Mouse (Mus musculus): ENCODE results near the gene Anxa10. TPM values are rescaled to one million over a fixed set of nuclear protein-coding genes. Genes with fewer than 3 reads are reported as not detected.
A peak's percentile ranks its signal among the peaks of the same experiment; 100 is the strongest.

Gene Anxa10
- not detected for total RNA-seq (2021)
- long read RNA-seq, experiment 1 = 0 reads
- long read RNA-seq, experiment 2 = 0 reads

DNA sequence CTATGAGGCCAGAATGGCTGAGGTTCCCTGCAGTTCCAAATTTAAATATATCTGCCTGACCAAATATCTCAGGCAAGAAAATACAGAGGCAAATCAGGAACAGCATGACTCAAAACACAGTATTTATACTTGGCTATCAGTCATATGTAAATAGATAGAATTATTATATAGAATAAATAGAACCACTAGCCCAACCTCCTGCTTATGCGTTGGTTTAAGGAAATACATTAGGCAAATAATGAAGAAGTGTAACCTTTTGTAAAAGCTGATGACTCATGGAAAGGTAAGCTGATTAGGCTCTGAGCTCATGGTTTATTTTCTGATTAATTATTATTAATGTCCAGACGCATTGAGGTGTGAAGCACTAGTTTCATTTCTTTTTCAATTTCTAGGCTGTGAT lies at the start of gene Anxa10:
Anxa10 (minus strand) TSS at position 53 of the 400 bp plus-strand sequence.
- no peak for DNase-seq
- H3K4me3 ChIP-seq = no peak within 1 kb of the TSS
- H3K27ac ChIP-seq = no peak within 1 kb of the TSS
- intact Hi-C loops (cut with DNase I) = no loop called here
- TF ChIP-seq CTCF (IDR thresholded peaks at IDR 0.05) = no peak

DNA sequence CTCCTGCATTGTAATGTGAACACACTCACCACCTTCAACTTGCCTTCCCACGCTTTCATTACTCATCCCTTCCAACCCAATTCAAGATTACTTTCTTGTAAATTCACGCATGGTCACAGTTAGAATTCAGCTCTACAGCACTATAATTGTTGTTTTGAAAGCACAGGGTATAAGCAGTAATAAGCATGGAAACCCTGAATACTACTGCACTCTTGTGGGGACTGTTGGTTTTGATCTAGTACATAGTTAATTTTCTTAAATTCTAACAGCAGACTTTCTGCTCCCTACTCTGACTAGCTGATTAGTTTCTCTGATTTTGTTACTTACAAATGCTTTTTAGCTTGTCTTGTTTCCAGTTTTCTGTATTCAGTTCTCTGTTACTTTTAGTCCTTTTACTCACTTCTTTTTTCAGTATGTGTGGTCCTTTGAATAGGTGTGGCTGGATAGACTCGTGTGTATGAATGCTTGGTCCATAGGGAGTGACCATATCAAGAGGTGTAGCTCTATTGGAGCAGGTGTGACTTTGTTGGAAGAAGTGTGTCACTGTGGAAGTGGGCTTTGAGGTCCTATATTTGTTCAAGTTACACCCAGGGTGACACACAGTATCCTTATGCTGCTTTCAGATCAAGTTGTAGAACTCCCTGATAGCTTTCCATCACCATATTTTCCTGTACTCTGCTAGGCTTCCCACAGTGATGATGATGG lies 9.9 kb upstream of the Anxa10 start:
- no peak overlapping the region for H3K27ac ChIP-seq
- H3K4me3 ChIP-seq = no peak overlapping the region
- no peak for TF ChIP-seq CTCF (IDR thresholded peaks at IDR 0.05)
- intact Hi-C loops (cut with DNase I) = no loop called here
- DNase-seq = no peak

DNA sequence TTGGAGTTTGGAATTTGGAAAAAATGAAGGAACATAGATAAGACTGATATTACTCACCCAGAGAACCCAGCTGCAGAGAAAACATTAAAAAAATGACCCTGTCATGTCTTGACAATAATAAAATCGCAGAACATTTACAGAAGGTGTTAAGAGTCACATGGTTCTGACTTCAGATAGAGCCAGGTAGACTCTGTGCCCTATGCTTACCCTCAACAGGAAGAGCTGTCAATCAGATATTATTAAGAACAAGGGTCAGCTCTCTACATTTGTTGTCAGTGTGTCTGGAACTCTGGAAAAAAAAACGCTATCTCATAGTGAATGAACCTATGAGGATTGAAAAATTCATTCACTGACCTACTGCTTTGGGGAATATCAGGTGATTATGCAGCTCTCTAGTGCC lies 25.7 kb downstream of the Anxa10 start:
- no peak overlapping the region for H3K27ac ChIP-seq
- DNase-seq = no peak
- no peak overlapping the region for H3K4me3 ChIP-seq
- TF ChIP-seq CTCF (IDR thresholded peaks at IDR 0.05) = no peak
- intact Hi-C loops (cut with DNase I) = no loop called here

DNA sequence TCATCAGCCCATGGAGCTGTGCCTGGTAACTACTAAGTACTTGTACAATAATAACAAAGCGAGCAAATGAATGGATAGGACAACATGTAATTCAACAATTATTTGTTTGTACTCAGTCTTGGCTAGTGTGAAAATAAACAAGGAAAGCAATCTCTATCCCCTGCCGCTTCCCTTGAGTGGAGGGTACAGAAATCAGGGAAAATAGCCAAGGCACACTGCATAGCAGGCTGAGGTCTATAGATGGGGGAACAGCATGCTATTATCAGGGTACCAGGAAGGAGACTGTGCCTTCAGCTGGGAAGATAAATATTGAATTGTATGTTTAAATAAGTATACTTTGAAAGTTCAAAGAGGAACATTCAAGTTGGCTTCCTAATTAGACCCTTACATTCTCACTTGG lies 41.1 kb downstream of the Anxa10 start:
- no peak for DNase-seq
- intact Hi-C loops (cut with DNase I) = no loop called here
- H3K4me3 ChIP-seq = no peak overlapping the region
- no peak for TF ChIP-seq CTCF (IDR thresholded peaks at IDR 0.05)
- H3K27ac ChIP-seq = no peak overlapping the region

DNA sequence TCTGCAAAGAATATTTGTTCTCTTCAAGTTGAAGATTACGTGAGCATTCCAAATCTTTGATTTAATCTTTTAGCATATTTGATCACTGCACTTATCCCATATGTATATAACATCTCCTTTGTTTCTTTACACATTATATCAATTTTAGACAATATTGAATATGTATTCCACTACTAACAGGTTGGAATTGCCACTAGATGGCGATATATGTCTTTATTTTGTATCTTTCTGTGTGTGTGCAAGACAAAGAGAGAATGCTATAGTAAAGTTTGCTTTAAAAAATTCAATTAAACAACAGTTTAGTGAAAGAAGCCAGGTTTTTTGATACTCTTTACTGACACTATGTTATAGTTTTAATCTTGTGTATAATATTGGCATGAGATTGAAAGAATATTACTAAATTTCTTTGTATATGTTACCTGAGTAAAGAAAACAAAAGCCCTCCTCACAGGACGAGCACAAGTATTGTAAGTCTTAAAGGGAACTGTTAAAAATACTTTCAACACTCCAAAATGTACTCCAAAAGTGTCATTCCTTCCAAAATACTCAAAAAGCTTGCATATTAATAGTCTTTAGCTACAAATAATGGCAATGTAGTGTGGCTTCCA lies 42.7 kb downstream of the Anxa10 start:
- Histone ChIP-seq H3K27ac (no peak overlapping the region), H3K4me3 (no peak overlapping the region)
- peak; percentile 53 for TF ChIP-seq CTCF (IDR thresholded peaks at IDR 0.05)
- intact Hi-C loops (cut with DNase I) = no loop called here
- DNase-seq = no peak

DNA sequence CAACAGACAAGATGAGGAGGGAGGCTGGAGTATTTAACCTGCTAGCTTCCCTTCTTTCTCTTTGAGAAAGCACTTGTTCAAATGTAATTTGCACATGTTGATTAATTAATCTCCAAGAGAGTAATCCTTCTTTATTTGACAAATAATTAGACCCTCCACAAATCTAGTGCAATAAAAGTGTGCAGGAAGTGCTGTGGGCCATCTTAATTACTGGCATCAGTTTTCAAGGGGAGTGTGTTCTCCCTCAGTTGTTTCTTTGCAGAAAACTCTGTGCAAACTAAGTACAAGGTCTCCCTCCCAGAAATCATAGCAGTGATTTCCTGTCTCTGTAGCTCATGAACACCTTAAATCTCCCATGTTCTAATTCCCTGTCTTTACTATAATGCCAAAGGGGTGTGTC lies 54.6 kb downstream of the Anxa10 start:
- H3K4me3 ChIP-seq = no peak overlapping the region
- no peak overlapping the region for H3K27ac ChIP-seq
- TF ChIP-seq CTCF (IDR thresholded peaks at IDR 0.05) = no peak
- intact Hi-C loops (cut with DNase I) = no loop called here
- no peak for DNase-seq

DNA sequence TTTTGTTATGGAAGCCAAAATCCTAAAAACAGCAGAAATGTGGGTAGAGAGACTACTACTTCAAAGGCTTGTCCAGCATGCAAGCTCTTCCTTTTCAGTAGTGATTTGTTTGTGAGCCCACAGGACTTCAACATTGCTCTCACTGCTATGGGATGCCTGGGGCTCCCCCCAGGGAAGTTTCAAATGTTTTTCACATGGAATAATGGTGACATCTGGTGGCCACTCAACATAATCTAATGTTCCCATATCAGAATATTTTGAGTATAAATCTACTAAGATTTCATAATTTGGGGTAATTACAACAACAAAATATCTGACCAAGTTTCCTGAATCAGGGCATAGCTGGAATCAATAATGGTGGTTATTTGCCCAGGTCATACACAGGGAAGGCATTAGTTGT lies 62.6 kb downstream of the Anxa10 start:
- no peak overlapping the region for H3K4me3 ChIP-seq
- peak; percentile 54 for TF ChIP-seq CTCF (IDR thresholded peaks at IDR 0.05)
- intact Hi-C loops (cut with DNase I) = no loop called here
- no peak overlapping the region for H3K27ac ChIP-seq
- DNase-seq = no peak

DNA sequence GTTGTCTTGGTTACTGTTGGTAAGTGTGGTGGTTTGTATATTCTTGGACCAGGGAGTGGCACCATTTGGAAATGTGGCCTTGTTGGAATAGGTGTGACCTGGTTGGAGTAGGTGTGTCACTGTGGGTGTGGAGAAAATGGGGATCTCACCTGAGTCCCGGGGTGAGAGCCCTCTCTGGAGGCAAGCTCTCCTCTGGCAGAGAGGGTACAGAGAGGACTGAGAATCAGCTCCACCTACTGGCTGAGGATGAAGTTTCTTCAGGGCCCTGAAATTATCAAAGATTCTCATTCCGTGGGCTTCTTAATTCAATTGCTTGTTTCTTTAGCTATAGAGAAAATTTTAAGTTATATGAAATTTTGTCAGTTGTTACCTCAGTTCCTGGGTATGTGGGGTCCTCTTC lies 76.1 kb downstream of the Anxa10 start:
- Histone ChIP-seq H3K27ac (no peak overlapping the region), H3K4me3 (no peak overlapping the region)
- intact Hi-C loops (cut with DNase I) = no loop called here
- no peak for DNase-seq
- TF ChIP-seq CTCF (IDR thresholded peaks at IDR 0.05) = peak; percentile 64

DNA sequence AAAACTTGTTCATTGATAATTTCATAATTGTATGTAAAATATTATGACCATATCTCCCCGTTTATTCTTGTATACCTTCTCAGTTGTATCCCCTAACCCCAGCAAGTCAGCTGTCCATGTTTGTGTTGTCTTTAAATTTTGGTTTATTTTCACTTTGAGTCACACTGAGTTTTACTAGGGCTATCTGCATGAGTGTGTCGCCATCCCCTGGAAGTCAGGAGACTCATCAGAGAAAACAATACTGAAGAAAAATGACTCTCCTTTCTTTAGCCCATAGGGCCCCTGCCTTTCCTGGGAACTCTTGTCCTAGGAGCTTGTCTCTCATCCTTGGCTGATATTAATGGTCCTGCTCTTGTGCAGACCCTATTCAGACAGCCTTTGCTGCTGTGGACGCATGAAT lies 88.6 kb downstream of the Anxa10 start:
- Histone ChIP-seq H3K27ac (no peak overlapping the region), H3K4me3 (no peak overlapping the region)
- TF ChIP-seq CTCF (IDR thresholded peaks at IDR 0.05) = peak; percentile 52
- intact Hi-C loops (cut with DNase I) = loop anchor here (1.0 kb wide), 1 partner anchor 140 kb away; no protein-coding TSS in a partner anchor
- DNase-seq = no peak

DNA sequence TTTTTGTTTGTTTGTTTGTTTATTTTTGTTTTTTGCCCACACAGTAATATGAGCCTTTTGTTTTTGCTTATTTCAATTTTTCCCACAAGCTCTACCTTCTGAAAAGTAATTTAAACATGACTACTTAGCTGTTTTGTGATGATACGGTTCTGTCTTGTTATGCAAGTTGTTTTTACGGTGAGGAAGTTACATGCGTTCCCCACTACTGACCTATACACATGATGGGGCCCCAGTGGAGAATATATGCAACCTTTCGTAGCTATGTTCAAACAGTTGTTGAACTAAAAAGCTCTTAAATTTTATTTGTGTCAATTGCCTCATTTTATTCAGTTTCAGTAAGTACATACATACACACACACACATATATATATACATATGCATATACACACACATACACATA lies 108.4 kb downstream of the Anxa10 start:
- Histone ChIP-seq H3K4me3 (no peak overlapping the region), H3K27ac (no peak overlapping the region)
- no peak for TF ChIP-seq CTCF (IDR thresholded peaks at IDR 0.05)
- no peak for DNase-seq
- intact Hi-C loops (cut with DNase I) = no loop called here

DNA sequence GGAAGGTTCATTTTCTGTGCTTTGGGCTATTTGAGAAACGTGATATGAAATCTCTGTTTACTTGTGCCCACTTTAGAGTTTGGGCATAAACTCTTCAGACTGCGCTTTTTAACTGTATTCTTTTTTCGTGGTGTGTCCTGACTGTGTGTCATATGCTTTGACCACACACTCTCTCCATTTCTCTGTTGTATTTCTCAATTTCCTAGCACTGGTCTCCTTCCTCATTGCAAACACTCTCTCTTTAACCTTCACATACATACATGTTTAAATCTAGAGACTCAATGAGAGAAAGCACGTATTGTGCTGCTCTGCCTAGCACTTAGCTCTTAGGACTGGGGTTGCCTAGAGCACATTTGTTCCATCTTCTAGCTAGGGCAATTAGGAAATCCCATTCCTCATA lies 108.8 kb downstream of the Anxa10 start:
- TF ChIP-seq CTCF (IDR thresholded peaks at IDR 0.05) = no peak
- Histone ChIP-seq H3K27ac (no peak overlapping the region), H3K4me3 (no peak overlapping the region)
- intact Hi-C loops (cut with DNase I) = no loop called here
- DNase-seq = no peak

Other genes with a start within 250 kb of the Anxa10 start
- 10 to 100 TPM; 66.8 to 71.5 TPM for gene Palld, start 220.5 kb downstream of the Anxa10 start, total RNA-seq (2021)
- under 1 TPM; 0.50 to 0.87 TPM for gene Ddx60, start 195.1 kb downstream of the Anxa10 start, total RNA-seq (2021)